Comparison of ENCODE assay signal across 15 mouse cellular contexts in the genomic region with DNA sequence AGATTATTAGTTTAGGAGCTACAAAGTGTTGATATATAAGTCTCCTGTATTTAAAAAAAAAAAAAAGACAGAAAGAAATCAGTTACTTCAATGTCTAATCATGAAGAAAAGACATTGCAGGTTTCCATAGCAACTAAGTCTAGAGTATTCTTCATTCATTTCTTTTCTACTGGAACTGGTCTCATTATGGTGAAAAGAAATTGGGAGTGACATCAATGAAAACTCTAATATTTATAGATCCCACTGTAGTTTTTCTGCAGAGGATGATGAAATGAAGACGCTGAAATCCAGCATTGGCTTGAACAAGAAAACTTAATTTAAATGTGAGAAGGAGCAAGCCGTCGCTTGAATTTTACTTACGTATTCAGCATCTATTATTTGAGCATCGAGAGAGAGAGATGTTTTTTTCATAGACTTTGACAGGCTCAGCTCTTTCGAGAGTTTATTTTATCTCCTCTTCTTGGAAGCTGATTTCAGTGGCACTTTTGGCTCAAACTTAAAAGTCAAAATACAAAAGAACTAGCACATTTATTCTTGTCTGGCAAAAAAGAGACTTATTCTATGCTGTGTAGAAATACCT.
"Had no signal": no experiment of that assay in that cellular context is flagged by ENCODE, and none has a peak within 500 bp of the region (broad histone marks: within the 10 kb centered on the region; RNA-seq: fewer than 3 reads in every experiment).

No protein-coding gene starts in this region.

- H3K4me2 ChIP-seq: limb, embryonic 13.5 days; midbrain, embryonic 13.5 days; neural tube, embryonic 13.5 days; stomach, embryonic 15.5 days had no signal

- H3K9ac ChIP-seq: limb, embryonic 13.5 days; liver, embryonic 14.5 days; midbrain, embryonic 13.5 days; neural tube, embryonic 13.5 days; stomach, embryonic 15.5 days had no signal

- H3K36me3 ChIP-seq: limb, embryonic 13.5 days; midbrain, embryonic 13.5 days; neural tube, embryonic 13.5 days; stomach, embryonic 15.5 days had no signal

- H3K4me1 ChIP-seq: limb, embryonic 13.5 days; midbrain, embryonic 13.5 days; neural tube, embryonic 13.5 days; stomach, embryonic 15.5 days had no signal

- ATAC-seq: midbrain, embryonic 13.5 days had no signal

- H3K4me3 ChIP-seq: layer of hippocampus, adult 2 months; left cerebral cortex, adult 2 months; limb, embryonic 13.5 days; midbrain, embryonic 13.5 days; neural tube, embryonic 13.5 days; stomach, embryonic 15.5 days had no signal

- DNase-seq: kidney, adult 18-20 months; kidney, postnatal 10 days; kidney, postnatal 4 days; left cerebral cortex, postnatal 4 days; lung, adult 18-20 months; retina, postnatal 1 day; right cerebral cortex, postnatal 4 days; thymus, postnatal 36 days had no signal

- H3K9me3 ChIP-seq: limb, embryonic 13.5 days; midbrain, embryonic 13.5 days; neural tube, embryonic 13.5 days; stomach, embryonic 15.5 days had no signal

- H3K27ac ChIP-seq: layer of hippocampus, adult 2 months; left cerebral cortex, adult 2 months; limb, embryonic 13.5 days; liver, embryonic 14.5 days; midbrain, embryonic 13.5 days; neural tube, embryonic 13.5 days; stomach, embryonic 15.5 days had no signal

- H3K27me3 ChIP-seq: limb, embryonic 13.5 days; midbrain, embryonic 13.5 days; neural tube, embryonic 13.5 days; stomach, embryonic 15.5 days had no signal
